Mouse (Mus musculus) erythroblast, embryonic 14.5 days (primary cell): ENCODE measurements around the gene Nr1d2.
"Not testable (repeated sequence)": the region's sequence is repeated elsewhere in the genome, so short reads cannot be mapped to it uniquely, and the experiment has no call there.

Experiments
- GATA1 ChIP-seq: IDR thresholded peaks from 2 replicates; pipeline ENCODE4 v1.6.1; 2012; ENCODE audit warnings: low read length, inconsistent platforms, mixed read lengths
- TAL1 ChIP-seq: IDR thresholded peaks from 3 replicates; pipeline ENCODE4 v1.6.1; 2012; ENCODE audit warnings: low read length, inconsistent platforms, mixed read lengths

DNA sequence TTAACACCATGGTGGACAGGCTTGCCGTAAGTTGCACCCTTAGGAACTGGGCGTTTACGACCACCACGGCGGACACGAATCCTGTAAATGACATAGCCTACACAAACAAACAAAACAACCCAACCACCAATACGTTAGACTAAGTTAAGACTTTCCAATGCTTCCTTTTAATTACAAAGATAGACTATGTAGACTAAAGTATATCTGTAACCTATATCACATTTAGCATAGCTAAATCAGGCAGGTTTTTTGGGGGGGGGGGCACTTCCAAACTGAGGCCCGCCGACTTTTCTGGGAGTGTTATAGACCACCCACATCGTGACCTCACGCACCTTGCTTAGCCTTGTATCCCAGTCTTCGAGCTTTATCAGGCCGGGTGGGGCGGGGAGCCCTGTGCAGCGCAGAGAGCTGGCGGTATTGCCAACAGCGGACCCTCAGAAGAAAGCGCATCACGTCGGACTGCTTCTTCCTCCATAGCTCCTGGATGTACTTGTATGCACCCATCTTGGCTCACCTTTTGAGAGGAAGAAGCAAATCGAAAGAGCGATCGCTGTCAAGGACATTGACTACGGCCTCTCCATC, 31.1 kb upstream of the Nr1d2 start:
- TF ChIP-seq GATA1, TAL1: not testable (repeated sequence)
